Mouse (Mus musculus): Measurements from ENCODE around the gene Acvrl1. TPM values are rescaled to one million over a fixed set of nuclear protein-coding genes. Genes with fewer than 3 reads are reported as not detected.

Acvrl1 gene
- total RNA-seq, 2 experiments from 2014 or later = 22.4 to 22.9 TPM

DNA sequence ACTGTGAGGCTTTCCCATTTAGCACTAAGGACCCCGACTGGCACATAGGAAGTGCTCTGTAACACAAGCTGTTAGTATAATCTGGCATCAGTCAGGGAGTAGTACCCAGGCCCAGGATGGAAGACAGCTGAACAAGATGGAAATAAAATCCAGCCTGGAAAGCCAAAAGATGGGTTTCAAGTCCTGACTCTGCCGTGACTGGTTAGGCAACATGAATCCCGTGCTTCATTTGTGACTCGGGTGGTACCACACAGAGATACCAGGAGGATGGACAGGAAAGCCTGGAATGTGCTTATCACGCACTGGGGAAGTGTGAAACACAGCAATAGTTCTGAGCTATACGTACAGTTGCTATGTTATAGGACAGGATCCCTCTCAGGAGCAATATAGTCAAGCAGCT, 12.3 kb downstream of the Acvrl1 start:
- no peak for DNase-seq (ENCODE audit: low spot score in 2 of 2)

DNA sequence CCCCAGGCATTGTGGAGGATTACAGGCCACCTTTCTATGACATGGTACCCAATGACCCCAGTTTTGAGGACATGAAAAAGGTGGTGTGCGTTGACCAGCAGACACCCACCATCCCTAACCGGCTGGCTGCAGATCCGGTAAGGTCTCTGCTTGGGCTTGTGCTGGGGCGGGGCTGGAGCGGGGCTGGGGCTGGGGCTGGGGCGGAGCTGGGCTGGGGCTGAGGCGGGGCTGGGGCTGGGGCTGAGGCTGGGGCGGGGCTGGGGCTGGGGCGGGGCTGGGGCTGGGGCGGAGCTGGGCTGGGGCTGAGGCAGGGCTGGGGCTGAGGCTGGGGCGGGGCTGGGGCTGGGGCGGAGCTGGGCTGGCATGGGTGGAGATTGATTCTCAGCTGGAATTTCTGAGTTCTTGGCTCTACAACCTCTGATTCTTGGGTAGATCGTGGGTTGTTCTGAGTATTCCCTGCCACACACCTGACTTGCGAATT, 12.8 kb downstream of the Acvrl1 start:
- no peak for DNase-seq (ENCODE audit: low spot score in 2 of 2)

DNA sequence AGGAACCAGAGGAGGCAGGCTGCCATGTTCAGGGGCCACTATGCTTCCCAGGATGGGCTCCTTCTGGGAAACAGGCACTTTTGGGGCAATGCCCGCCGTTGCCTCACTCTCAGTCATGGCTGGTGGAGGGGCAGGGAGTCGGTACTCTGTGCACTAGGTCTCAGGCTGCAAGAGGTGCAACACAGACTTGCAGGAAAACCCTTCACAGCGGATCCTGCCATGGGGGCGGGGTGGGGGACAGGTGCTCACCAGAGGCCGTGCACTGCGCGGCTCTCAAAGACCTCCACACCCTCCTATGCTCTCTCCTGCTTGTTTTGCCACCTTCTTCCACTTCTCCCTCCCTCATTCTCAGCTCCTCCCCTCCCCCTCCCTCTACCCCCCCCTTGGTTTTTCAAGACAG, 14.3 kb downstream of the Acvrl1 start:
- no peak for DNase-seq (ENCODE audit: low spot score in 2 of 2)

DNA sequence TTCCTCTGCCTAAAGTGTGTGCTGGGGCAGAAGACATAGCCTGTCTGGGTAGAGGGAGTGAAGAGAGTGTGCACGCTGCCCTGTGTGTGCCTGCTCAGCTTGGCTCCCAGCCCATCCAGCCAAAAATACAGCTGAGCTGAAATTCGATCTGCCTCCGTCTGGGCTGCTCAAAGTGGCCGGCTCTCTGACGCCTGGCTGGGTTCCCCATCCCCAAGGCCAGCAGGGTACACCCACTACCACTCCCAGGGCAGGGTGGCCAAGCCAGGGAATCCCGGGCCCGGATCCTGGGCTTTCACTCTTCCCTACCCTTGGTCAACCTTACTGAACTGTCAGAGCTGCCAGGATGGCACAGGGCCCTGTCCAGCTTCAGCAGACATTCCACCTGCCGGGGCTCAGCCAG, 15.2 kb downstream of the Acvrl1 start:
- DNase-seq (ENCODE audit: low spot score in 2 of 2) = no peak

DNA sequence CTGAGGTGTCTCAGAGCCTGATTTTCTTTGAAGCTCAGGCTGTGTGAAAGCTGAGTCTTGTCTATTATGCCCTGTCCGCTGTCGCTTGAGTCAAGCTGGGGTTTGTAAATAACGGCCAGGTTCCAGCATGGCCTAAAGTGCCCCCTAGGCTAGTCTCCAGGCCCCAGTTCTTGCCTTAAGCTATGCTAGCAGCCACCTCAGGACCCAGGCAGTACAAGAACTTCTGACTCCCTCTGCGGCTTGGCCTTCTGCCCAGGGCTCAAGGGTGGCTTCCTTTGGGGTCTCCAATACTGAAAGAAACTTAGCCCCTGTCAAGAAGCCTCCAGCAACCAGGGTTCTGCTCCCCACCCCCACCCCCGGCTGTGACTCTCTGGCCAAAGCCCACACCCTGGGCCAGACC, 15.9 kb downstream of the Acvrl1 start:
- DNase-seq (ENCODE audit: low spot score in 2 of 2) = no peak

DNA sequence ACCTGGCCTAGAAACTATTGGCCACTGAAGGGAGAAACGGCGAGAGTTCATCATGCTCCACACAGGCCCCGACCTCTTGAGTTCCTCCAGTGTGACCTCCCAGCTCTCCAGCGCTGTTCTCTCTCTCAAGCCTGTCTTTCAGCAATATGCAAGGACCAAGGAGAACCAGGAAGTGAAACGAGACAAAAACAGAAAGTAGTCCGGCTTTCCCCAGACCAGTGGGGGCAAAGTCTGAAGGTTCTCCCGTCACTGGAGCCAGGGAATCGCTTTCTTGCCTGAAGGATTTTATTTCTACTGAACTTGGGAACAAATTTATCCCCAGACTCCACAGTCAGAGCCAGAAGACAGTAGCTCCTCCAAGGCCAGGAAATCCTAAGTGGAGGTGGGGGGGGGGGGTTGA, 16.5 kb downstream of the Acvrl1 start:
- no peak for DNase-seq (ENCODE audit: low spot score in 2 of 2)

DNA sequence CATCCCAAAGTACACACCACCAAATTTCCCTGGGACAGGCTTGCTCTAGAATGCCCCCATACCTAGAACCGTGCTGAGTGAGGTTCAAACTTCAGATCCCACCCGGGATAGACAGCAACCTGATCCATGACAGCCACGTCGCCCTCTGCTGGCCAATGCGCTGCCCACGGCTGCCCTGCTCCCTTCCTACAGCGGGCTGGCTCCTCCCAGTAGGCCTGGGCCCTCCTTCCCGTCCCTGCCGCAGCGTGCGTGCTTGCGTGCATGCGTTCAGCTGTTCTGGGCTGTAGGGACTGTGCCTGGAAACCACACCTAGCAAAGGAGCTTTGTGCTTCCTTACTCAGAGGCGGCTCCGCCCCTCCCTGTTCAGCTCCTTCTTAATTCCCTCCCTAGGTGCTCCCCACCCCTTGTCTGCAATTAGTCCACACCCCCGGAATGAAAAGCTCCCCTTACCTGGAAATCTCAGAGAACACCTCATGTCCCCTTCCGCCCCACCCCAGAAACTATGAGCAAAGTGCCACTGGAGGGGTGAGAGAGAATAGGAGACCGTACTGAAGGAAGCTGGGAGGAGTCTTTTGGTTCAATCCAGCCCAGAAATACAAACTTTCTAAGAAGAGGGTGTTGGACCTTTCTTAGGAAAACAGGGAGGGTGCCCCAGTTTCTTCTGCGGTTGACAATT, 17.2 kb downstream of the Acvrl1 start:
- peak; percentile 88 to 91 for DNase-seq (ENCODE audit: low spot score in 2 of 2)

DNA sequence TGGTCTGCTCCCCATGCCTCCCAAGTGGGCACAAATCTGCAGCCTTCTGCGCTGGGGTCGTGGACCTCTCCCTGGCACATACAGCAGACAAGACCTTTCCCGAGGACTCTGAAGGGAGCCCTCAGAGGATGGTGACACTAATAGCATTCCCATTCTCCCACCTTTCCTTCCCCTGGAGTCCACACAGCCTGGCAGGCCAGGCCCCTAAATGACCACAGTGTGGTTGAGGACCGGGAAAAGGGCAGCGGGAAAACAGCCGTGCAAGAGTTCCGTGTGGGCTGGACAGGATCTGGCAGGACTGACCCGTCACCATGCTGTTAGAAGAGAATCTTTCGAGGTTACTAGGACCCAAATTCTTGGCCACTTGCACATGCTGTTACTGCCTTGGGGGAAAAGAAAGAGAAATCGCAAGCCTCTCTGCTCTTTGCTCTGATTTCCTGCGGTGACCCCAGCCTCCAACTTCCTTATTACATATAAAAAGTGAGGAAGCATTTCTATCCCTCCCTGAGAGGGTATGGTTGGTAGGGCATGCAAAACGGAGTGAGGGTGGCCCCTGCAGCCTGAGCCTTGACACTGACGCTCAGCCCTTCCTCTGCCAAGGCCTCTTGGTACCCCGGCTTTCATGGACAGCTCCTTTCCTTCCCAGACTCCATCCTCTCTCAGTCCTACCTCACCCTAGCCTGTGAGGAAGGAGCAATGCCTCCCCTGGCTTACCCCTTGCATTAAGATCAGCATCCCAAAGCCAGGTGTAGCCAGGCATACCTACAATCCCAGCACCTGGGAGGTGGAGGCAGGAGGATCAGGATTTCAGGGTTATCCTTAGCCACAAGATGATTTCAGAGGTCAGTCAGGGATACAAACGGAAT, 18.0 kb downstream of the Acvrl1 start:
- DNase-seq (ENCODE audit: low spot score in 2 of 2) = no peak

DNA sequence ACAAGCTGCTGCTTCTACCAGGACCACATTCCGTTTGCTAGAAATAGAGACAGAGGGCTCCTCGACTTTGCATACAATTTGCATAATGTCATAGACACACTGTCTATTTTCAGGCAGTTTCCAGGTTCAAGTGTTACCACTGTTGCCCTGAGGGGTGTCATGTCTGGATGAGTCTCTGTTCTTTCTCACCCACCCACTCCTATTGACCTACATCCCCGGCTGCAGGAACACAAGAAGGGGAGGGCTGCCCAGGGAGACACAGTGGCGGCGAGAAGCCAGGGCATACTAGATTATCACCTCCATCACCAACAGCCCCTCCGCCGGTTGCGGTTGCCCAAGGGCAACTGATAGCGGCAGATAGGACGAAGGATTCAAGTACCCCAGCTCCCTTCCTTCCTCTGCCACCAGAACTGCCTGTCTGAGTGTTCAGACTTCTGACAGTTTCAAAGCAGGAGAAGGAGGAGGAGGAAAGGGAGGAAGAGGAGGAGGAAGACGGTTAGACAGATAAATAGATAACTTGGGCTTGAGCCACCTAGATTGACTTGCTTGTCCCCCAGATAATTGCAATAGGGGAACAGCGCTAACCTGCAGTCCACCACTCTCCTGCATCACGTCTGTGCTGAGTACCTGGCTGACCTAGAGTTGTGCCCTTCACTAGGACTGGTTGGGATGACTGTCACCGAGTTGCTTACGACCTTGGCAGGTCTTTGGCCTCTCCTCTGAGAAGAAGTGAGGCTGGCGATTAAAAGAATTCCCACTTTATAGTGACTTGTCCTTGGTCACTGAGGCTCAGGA, 19.0 kb downstream of the Acvrl1 start:
- no peak for DNase-seq (ENCODE audit: low spot score in 2 of 2)

DNA sequence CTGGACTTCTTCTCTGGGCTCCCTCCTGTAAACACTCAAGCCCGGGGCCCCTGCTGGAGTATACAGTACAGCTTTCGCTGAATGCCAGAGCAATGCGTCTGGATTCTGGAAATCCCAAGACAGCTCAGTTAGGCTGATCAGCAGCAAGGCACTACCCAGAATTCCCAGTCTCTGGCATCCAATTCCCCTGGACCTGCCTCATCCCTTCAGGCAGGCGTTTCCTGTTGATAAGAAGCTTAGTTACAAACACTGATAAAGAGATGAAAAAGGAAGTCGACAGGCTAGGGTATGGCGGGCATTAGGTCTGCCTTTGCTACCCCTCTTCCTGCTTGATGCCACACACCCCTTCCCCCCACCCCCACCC, 19.6 kb downstream of the Acvrl1 start:
- DNase-seq (ENCODE audit: low spot score in 2 of 2) = no peak

DNA sequence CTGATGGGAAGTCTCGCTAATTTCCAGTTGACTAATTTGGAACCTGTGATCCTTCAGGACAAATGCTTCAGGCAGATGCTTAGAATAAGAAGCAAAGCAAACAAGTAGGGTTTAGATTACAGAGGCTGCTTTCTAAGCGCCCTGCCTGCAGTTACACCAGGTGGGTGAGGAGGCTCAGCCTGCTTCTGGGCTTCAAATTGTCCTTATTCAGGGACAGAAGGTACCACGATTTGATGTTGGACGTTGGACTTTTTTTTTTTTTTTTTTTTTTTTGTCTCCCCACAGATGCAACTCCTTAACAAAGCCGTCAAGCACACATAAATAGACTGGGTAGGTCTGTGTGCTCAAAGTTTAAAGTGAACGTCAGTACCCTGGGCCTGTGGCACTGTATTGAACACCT, 20.3 kb downstream of the Acvrl1 start:
- no peak for DNase-seq (ENCODE audit: low spot score in 2 of 2)

DNA sequence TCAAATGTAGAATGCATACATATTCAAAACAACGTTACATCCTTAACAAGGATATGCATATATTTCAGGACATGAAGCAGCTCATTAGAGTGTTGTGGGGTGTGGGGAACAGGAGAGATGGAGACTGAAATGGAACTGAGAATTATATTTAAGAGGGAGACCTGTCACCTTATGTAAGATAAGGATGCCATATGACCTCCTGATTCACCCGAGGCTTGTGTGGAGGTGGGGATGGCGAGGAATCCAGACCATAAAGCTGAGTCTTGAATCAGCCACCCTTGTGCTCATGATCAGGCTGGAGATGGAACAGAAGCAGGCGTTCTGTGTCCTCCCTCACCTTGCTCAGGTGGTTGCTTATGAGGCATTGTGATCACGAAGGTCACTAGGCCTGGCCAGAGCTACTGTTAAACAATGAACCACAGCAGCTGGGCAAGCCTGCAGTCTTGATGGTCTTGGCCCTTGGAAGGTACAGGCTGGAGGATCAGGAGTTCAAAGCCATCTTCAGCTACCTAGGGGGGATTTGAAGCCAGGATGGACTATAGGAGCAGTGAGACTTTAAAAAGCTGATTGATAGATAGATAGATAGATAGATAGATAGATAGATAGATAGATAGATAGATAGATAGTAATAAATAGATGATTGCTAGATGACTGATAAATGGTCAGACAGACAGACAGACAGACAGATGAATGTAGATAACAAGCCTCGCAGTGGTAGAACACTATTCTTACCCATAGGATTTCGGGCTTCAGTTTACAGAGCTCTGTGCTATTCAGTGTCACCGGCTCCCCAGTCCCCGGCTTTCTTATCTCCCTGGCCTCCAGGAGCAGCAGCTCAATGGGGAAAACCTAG, 23.3 kb downstream of the Acvrl1 start:
- DNase-seq (ENCODE audit: low spot score in 2 of 2) = no peak

DNA sequence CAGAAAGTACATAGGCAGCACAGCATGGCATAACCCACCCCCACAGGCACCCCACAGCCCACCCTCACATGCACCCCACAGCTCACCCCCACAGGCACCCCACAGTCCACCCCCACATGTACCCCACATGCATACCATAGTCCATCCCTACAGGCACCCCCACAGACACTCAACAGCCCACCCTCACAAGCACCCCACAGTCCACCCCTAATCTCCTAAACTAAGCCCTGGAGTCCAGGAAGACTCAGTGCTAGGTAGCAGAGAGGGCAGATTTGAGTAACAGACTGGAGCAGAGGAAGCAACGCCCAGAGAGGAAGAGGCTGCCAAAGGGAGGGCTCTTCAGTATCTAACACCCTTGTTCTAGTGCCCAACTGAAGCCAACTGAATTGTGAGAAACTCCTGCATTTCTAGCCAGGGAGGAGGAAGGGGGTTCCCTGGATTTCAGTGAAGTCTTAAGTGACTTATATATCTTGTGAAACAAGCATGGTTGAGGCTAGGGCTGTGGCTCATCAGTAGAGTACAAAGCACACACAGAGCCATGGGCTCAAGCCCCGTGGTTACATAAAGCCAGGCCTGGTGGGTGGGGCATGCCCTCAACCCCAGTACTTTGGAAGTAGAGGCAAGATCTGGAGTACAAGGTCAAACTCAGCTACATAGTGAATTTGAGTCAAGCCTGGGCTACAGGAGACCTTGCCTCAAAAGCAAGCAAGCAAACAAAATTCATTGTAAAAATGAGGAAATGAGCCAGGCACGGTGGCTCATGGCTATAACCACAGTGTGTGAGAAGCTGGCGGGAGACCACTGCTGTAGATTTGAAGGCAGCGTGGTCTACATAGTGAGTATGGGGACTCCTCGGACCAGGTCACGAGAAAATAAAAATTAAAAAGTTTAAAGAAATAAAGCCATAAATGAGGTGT, 26.6 kb downstream of the Acvrl1 start:
- DNase-seq (ENCODE audit: low spot score in 2 of 2) = no peak

DNA sequence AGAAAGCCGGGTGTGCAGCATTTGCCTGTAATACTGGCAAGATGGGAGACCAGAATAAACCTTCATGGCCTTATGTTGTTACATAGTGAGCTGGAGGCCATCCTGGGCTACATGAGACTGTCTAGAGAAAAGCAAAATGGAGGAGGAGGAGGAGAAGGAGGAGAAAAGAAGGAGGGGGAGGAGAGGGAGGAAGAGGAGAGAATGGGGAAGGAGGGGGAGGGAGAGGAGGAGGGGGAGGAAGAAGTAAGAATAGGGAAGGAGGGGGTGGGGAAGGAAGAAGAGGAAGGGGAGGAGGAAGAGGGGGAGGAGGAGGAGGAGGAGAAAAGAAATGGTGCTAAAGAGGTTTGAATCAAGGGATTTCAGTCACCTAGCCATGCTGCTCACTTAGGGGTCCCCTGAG, 31.8 kb downstream of the Acvrl1 start:
- no peak for DNase-seq (ENCODE audit: low spot score in 2 of 2)

DNA sequence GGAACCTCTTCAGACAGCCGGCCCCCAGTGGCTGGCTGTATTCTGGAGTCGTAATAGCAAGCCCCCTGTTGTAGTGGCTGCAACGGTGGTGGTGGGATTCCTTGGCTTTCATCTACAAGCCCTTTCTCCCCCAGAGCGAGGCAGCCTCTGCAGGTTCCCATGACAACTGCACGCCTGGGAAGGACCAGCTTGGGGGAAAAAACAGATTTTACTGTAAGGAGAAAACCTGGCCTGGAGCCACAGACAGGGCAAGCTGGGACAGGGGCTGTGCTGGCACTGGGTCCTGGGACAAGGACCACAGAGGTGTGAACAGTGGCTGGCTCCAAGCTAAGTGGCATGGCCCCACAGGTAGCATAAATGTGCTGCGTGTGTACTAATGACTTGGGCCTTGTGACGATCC, 32.3 kb downstream of the Acvrl1 start:
- DNase-seq (ENCODE audit: low spot score in 2 of 2) = no peak

DNA sequence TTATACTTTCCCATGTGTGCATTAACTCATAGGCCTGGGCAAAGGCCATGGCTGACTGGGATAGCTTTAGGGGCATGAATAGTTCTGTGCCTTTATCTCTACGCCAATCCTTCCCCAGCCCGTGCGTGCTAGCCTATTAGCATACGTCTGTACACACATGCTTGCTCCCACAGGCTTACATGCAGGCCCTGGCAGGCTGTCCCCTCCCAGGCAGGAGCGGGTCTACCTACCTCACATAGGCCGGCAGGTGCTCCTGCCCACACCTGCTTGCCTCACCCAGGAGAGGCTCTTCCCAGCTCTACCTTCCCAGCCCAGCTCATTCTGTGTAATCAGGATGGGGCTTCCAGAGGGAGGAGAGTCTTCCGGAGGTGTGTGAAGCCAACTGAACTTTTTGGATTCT, 33.2 kb downstream of the Acvrl1 start:
- no peak for DNase-seq (ENCODE audit: low spot score in 2 of 2)

DNA sequence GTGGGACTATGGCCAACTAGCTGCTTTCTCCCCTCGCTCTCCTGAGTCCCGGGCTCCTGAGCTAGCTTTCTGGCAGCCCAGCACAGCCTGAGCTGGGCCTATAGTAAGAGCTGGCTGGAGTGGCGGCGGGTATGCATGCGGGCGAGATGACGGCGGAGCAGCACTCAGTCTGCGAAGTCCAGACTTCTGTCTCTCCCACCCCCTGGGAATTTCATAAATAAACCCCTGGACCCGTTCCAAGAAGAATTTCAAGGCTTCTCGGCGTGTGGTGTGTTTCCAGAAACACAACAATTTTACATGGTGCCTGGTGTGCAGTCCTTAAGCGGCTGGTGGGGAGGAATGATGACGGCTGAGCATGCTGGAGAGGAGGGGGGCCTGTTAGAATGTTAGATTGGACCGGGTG, 34.7 kb downstream of the Acvrl1 start:
- no peak for DNase-seq (ENCODE audit: low spot score in 2 of 2)

DNA sequence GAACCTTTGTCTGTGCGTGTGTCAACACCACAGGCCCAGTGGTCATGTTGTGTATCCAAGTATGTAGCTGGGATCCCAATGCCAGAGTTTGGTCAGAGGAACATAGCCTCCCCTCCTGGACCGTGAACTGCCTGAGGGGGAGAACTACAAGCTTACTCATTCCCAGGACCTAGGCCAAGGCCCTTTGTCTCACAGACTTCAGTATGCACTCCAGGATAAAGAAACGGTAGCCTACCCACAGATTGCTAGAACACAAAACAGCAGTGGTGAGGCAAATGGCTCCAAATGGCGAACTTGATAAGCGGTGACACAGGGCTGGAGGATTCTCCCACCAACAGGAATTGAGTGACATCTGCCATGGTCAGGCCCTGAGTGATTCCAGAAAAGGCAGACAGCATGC, 35.5 kb downstream of the Acvrl1 start:
- DNase-seq (ENCODE audit: low spot score in 2 of 2) = no peak

DNA sequence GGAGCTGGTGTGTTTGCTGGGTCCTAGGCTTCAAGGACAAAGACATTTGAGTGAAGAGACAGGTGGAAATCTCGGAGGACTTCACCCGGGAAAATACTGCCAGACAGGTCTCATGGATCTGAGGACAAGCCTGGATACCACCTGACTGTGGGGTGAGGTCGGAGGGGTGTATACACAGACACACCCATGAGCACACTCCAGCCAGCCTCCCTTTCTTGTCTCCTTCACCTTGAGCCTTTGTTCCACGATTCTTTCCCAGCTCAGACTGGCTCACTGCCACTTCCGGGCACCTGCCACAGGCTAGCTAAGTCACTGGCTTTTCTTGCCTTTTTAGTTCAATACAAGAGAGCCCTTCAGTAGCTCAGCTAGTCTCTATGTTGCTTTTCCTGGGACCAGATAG, 36.0 kb downstream of the Acvrl1 start:
- DNase-seq (ENCODE audit: low spot score in 2 of 2) = no peak
